In the genomic region with DNA sequence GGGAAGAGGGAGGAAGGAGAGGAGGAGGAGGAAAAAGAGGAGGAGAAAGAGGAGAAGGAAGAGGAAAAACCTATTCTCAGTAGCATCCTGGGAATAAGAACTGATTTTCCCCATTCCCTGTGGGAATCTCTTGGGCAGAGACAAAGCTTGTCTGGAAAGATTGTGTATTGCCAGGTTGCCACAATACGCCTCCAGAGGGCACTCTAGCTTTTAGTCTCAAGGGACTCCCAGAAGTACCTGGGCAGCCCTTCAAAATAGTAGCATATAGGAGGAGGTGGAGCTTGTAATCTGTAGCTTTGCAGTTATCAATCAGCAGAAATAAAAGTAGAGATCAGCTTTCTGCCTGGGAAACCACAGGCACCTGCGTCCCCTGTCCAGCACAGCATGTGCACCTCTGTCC, we compare ENCODE assay signal across 8 mouse cellular contexts.
DNase-seq lines count a peak whose midpoint lies in the region; ATAC-seq lines count a peak whose summit lies in the region.

No protein-coding gene starts in this region.

- H3K27ac ChIP-seq in heart, embryonic 10.5 days: no peak overlapping the region
- no peak overlapping the region for H3K27ac ChIP-seq in heart, embryonic 12.5 days (ENCODE audit: poor library complexity, severe bottlenecking)

- intact Hi-C loops in left cerebral cortex, postnatal 4 days (cut with DNase I): no loop called here

- peaks cover 12% of the 10 kb centered on the region; the same call in 1 of the 2 replicates for H3K27me3 ChIP-seq in heart, embryonic 10.5 days (ENCODE audit: insufficient read depth, poor library complexity, severe bottlenecking)
- H3K27me3 ChIP-seq in heart, embryonic 12.5 days (replicated peaks): peaks cover 5% of the 10 kb centered on the region; the same call in 1 of the 2 replicates

- H3K36me3 ChIP-seq in heart, embryonic 10.5 days: no peaks in the 10 kb centered on the region
- H3K36me3 ChIP-seq in heart, embryonic 12.5 days: no peaks in the 10 kb centered on the region

- ATAC-seq in heart, embryonic 12.5 days (ENCODE audit: insufficient number of reproducible peaks, low FRiP score): no peak

- no peak overlapping the region for H3K4me3 ChIP-seq in heart, embryonic 10.5 days
- H3K4me3 ChIP-seq in heart, embryonic 12.5 days: no peak overlapping the region

- peak; percentile 71 for DNase-seq in heart, embryonic 10.5 days (ENCODE audit: low spot score)
- peak; percentile 10 to 20 for DNase-seq in urinary bladder, adult 18-20 months (ENCODE audit: low spot score in 2 of 2)
- DNase-seq in urinary bladder, postnatal 4 days (ENCODE audit: low spot score in 2 of 2): no peak
- DNase-seq in embryo, embryonic 9.5 days (ENCODE audit: extremely low spot score): peak; percentile 26
- DNase-seq in left cerebral cortex, postnatal 4 days: peak; percentile 13
- DNase-seq in yolk sac, embryonic 10.5 days (ENCODE audit: low spot score): peak; percentile 2
- no peak for DNase-seq in adipocyte (ENCODE audit: low spot score)

- H3K4me1 ChIP-seq in heart, embryonic 10.5 days: no peaks in the 10 kb centered on the region
- H3K4me1 ChIP-seq in heart, embryonic 12.5 days (replicated peaks): no peaks in the 10 kb centered on the region

- no peaks in the 10 kb centered on the region for H3K9me3 ChIP-seq in heart, embryonic 10.5 days
- H3K9me3 ChIP-seq in heart, embryonic 12.5 days (replicated peaks): no peaks in the 10 kb centered on the region

- no peak overlapping the region for H3K4me2 ChIP-seq in heart, embryonic 12.5 days

- H3K9ac ChIP-seq in heart, embryonic 12.5 days: no peak overlapping the region

- WGBS in heart, embryonic 10.5 days: 25% methylated on average over 2 of the region's 2 CpGs
- WGBS in heart, embryonic 12.5 days: 31% methylated on average over 2 of the region's 2 CpGs

Comparison
In these comparisons a context has a peak if more than half of its experiments do, and no peak if none do; other contexts are left out.
1. DNase-seq: peak in heart, embryonic 10.5 days (single experiment), urinary bladder, adult 18-20 months (2 of 2), embryo, embryonic 9.5 days (single experiment), left cerebral cortex, postnatal 4 days (single experiment) and yolk sac, embryonic 10.5 days (single experiment); none in urinary bladder, postnatal 4 days (0 of 2) and adipocyte (single experiment).